Mouse (Mus musculus) mouse embryonic stem cell (cell line): Measurements from ENCODE around the gene Sgk1.

Source experiments
- in situ Hi-C, 2 experiments: fragments of 300-500 bp; cut with MboI; formaldehyde crosslinking; loops; 1 replicate in 1 of 2; 3 replicates in 1 of 2; pipeline ENCODE4 v1.14.3; 2019 to 2020; ENCODE audit warnings: low sequenced_read_pairs in 2 of 2, low pct_unique_long_range_greater_than_20kb in 1 of 2, mixed read lengths in 1 of 2; ENCODE audit not compliant: unreplicated experiment in 1 of 2

Gene Sgk1

GRCm38 (mm10) chr10:21882184-21883081 lies at the start of gene Sgk1:
Gene Sgk1, plus strand, starts transcription at chr10:21882184.
- in situ Hi-C loops = no loop called here

DNA sequence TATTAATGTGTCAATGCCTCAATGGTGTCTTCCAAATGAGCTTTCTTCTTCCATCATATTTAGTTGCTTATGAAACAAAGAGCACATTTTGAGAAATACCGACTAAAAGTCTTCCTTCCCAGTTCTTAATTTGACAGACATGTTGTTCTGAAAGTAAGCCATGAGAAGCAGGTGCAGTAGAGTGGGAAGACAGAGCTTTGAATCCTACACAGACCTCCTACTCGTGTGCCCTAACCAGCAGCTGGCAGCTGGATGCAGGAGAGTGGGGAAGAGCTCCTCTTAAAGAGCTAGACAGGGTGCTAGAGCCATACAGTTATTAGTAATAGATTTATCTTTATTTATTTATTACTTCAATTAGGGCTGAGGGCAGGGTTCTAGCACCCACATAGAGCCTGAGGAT lies 49.7 kb upstream of the Sgk1 start:
- in situ Hi-C loops = no loop called here

DNA sequence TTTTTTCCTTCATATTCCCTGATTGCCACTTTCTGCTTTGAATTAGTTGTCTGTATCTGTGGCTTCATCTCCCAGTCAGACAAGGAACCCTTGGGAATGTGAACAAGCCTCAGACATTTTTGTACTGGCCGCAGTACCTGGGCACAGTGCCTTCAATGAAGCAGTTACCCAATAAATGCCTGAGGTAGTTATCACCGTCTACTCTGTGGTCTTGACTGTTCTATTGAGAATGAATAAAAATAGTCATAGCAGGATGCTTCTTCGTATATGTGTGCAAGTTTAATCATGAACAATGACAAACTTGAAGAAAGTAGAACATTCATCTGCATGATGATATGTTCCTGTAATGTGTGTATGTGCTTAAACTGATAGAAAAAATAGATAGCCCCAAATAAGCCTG lies 48.2 kb upstream of the Sgk1 start:
- in situ Hi-C loops = no loop called here

DNA sequence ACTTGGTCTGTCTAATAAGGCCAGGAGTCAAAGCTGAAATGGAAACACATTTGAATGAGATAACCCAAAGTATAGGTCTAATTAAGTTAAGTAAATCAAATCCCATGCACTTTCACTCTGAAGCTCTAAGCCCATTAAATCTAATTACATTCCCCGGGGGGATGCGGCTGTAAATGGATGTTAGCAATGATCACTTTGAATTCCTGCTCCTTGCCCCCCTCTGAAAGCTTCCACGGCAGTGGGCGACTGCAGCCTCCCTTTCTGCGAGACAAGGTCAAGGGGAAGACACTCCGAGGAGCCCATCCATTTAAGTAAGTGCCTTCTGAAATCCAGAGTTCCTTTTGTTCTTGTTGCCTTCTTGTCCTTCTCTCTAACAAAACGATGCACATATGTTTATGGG lies 46.9 kb upstream of the Sgk1 start:
- in situ Hi-C loops = no loop called here

GRCm38 (mm10) chr10:21839248-21840155 lies 42.5 kb upstream of the Sgk1 start:
- in situ Hi-C loops = no loop called here

GRCm38 (mm10) chr10:21843326-21843725 lies 38.7 kb upstream of the Sgk1 start:
- in situ Hi-C loops = no loop called here

DNA sequence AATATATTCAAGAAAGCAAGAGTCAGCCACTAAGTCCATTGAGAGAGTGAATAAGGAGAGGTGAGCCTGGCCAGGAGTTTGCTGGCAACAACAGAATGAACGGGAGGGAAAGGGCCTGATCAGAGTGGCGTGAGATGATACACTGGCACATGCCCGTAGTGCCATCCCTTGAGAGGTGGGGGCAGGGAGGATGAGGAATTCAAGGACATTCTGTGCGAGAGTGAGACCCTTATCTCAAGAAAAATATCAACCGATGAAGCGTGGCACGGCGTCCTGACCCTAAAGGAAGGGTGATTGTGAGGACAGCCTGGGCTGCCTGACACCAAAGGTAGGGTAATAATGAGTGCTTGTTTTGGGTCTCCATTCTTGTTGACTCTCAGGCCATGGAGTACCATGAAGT lies 38.1 kb upstream of the Sgk1 start:
- in situ Hi-C loops = no loop called here

DNA sequence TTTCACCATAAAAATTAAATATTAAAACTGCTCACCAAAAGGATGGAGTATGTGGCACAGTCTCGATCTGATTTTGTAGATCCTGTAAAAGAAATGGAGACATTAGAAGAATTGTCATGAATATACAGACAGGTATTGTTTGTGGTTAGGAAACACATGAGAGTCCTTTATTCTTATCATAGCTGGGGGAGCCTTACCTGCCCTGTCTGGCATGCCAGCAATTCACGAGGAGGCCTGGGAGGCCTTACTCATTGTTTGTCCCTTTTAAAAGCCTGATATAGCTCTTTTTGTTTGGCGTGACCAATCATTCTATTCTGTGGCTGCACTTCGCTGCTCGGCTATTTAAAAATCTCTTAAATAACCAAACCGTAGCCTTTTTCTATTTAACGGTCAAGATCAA lies 37.6 kb upstream of the Sgk1 start:
- in situ Hi-C loops = no loop called here

DNA sequence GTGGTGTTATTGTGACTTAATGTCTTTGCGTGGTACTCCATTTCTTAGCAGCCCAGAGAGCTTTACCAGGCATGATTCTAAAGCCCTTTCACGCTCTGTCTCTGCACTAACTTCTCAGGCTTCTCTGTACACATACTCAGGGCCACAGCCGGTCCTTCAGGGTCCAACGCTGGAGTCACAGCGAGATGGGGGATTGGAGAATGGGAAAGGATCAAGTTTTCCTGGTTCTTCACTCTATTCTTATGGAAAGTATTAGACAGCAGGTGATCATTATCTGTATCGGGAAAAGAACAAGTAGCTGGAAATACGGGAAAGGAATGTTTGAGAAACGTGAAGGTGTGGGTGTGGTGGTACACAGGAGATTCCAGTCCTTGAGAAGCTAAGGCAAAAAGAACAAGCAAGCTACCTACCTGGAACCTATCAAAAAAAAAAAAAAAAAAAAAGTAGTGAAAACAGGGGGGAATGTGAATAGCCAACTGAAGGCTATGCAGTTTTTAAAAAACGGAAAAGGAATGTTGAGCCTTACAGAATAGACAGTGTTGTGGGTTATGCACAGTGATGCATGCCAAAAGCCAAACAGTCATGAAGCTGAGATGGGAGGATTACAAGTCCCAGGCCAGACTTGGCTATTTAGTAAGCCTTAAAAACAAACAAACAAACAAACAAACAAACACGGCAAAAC lies 36.2 kb upstream of the Sgk1 start:
- in situ Hi-C loops = loop anchor here (5.0 kb wide), 1 partner anchor 142 kb away; no protein-coding TSS in a partner anchor

- in situ Hi-C loops = loop anchor here (5.0 kb wide), 1 partner anchor 141 kb away; no protein-coding TSS in a partner anchor
Observed at GRCm38 (mm10) chr10:21846366-21846765, 35.6 kb upstream of the Sgk1 start.

DNA sequence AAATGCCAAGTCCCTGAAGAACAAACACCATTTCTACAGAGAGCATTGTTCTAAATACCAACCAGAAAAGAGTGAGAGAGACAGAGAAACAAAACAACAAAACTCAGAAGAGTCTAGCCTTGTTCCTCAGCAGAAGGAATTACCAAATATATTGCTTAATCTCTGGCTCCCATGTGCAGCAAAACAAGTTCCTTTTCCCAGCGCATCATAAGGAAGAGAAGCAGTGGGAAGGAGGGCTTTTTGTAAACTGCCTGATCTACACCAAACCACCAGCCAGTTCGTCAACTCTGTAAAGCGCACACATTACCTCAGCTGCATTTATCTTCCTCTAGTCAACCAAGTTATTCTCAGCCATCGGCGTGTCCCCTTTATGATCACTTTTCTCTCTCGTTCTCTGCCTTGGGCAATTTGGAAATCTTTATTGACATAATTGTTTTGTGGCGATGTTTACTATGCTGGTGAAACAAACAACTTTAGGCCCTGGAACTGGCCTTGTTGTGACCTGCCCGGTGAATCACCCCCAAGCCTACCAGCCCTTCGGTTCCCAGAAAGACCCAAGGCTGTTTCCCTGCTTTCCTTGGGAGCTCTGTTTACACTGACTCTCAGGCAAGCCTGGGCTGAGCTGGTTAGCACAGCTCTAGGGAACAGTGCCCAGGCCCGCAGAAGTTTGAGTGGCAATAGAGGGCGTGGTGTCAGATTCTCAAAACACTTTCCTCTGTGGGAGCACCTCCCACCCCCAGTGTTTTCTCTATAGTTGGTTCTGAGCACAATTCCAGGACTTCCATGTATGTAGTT lies 34.8 kb upstream of the Sgk1 start:
- in situ Hi-C loops = loop anchor here (5.0 kb wide), 1 partner anchor 140 kb away; no protein-coding TSS in a partner anchor

GRCm38 (mm10) chr10:21847931-21848670 lies 33.9 kb upstream of the Sgk1 start:
- in situ Hi-C loops = loop anchor here (5.0 kb wide), 1 partner anchor 139 kb away; no protein-coding TSS in a partner anchor

DNA sequence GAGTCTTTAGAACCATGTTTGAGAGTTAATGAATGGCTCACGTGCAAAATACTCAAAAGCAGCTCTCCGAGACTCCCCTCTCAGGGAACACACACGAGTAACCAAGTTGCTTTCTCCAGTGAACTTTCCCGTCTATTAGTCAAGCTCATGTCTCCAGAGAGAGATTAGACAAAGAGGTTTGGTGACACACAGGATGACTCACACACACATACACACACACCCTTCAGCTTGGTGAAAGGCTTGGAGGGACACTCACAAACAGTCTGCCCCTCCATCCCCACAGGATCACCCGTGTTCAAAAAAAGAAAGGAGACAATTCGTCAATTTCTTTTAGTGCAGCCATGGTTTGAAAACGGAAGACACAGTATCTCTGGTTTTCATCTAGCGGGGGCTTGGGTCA lies 32.7 kb upstream of the Sgk1 start:
- in situ Hi-C loops = loop anchor here (5.0 kb wide), 1 partner anchor 138 kb away; no protein-coding TSS in a partner anchor

DNA sequence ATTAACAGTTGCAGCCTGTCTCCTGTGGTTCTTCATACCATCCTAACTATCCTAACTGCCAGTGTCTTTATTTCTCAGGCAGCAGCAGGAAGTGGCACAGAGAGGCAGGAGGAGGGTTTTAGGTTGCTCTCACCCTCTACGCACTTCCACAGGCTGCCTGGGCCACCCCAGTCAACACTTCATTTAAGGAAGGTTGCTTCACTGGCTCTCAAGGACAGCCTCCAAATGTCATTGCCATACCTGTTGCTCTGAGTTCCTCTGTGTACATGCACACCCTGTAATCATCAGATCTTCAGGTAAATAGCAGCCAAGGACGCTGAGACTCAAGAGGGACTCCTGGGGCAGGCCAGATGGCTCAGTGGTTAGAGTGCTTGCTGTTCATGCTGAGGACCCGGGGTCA lies 31.7 kb upstream of the Sgk1 start:
- in situ Hi-C loops = no loop called here

GRCm38 (mm10) chr10:21853122-21853521 lies 28.9 kb upstream of the Sgk1 start:
- in situ Hi-C loops = no loop called here

- in situ Hi-C loops = no loop called here
Observed at GRCm38 (mm10) chr10:21853566-21854328, 28.2 kb upstream of the Sgk1 start.

DNA sequence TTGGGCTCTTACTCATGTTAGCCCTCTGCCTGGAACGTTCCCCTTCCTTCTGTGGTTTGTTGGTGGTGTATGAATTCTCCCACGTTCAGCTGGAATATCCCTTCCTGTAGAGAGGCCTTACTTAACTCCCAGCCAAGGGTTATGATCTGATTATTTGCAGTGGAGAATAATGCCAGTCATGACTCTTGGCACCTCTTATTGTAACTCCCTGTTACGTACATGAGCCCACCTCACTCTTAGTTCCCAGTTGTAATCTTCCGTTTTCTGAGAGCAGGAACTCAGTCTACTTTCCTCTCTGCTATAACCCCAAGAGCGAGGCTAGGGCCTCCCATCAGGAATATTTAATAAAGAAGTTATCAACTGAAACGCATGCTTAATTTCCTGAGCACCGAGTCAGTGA lies 26.6 kb upstream of the Sgk1 start:
- in situ Hi-C loops = no loop called here
